Mouse (Mus musculus) urinary bladder, postnatal 36 days (tissue): Measurements from ENCODE around the gene Thsd7b.

Experiments
- DNase-seq, 2 experiments: peaks; one replicate each; pipeline ENCODE4 v3.0.0; 2022; ENCODE audit warnings: low spot score in 2 of 2, mixed read lengths in 1 of 2

The Thsd7b gene

GRCm38 (mm10) chr1:129519751-129520150 is 246.6 kb downstream of the Thsd7b start:
- DNase-seq = no peak

- no peak for DNase-seq
Measured at GRCm38 (mm10) chr1:129526967-129527366, 253.9 kb downstream of the Thsd7b start.

GRCm38 (mm10) chr1:129532206-129532605 is 259.1 kb downstream of the Thsd7b start:
- DNase-seq = no peak

- DNase-seq = no peak
Measured at GRCm38 (mm10) chr1:129538508-129538907, 265.4 kb downstream of the Thsd7b start.

GRCm38 (mm10) chr1:129538970-129539369 is 265.9 kb downstream of the Thsd7b start:
- no peak for DNase-seq

DNA sequence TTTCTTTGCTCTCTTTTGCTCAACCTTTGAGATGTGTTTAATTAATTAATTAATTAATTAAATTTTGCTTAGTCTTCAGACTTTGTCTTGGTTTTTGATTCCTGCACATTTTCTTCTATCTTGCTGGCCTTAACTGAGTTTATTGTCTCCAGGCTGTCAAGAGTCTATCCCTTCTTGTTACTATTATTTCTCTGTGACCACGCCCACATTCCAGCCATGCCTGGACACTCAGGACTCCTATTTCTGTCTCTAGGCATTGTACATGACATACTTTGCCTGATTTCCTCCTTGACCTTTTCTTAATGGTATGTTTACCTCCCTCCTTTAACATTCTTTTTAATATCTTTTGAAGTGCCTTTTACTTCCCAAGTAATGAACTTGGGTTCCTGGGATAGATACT is 267.6 kb downstream of the Thsd7b start:
- no peak for DNase-seq

GRCm38 (mm10) chr1:129542563-129543146 is 269.6 kb downstream of the Thsd7b start:
- DNase-seq = no peak

- DNase-seq = no peak
Measured at GRCm38 (mm10) chr1:129543169-129543568, 270.1 kb downstream of the Thsd7b start.

DNA sequence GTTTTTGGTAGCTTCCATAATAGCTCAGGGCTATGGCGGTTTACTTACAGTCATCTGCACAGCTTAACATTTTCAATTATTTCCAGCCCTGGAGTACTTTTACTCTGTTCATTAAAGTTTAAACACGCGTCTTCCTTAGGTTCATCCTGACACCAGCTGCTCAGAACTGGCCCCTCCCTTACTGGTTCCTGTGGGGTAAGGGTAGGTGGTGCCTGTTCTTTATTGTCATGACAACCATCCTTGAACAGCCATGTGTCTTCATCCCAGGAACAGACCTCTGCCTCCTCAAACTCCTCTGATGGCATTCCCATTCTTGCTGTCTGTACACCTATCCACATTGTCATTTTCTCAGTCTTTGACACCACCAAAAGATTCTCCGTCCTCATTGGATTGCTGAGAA is 285.0 kb downstream of the Thsd7b start:
- no peak for DNase-seq

GRCm38 (mm10) chr1:129559137-129559536 is 286.0 kb downstream of the Thsd7b start:
- DNase-seq = no peak

DNA sequence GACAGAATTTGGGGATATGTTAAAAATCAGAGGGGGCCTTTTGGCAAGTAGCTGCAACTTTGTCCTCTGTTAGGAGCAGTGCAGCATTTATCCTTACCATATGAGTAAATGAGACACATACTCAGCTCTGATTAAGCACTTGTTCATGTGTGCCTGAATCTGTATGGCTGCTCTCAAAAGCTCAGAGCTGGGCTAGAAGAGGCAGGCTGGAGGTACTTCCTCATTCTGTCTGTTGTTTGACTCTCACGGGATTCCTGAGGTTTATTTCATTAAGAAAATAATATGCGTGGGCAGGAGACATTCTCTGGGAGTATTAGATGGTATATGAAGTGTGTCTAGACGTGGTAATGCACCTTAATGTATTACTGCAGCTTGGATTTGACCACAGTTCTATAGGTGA is 286.7 kb downstream of the Thsd7b start:
- DNase-seq = no peak

- no peak for DNase-seq
Measured at GRCm38 (mm10) chr1:129562707-129563106, 289.6 kb downstream of the Thsd7b start.

GRCm38 (mm10) chr1:129570522-129570921 is 297.4 kb downstream of the Thsd7b start:
- DNase-seq = no peak

DNA sequence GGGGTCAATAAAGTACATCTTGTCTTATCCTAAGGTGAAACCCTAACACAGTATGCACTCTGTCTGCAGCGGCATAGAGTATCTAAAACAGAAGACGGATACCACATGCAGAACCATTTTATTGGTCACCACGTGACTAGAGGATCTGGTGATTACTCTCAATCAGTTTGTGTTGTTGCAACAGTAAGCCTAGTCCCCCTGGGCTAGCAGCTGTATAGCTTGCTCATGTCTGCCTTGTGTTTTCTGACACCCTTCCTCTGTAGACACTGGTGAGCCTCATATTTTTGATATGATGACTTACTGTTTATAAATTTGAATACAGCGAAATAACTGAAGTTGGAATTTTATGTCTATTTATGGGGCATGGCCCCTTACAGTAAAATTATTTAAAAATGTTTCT is 306.9 kb downstream of the Thsd7b start:
- no peak for DNase-seq

DNA sequence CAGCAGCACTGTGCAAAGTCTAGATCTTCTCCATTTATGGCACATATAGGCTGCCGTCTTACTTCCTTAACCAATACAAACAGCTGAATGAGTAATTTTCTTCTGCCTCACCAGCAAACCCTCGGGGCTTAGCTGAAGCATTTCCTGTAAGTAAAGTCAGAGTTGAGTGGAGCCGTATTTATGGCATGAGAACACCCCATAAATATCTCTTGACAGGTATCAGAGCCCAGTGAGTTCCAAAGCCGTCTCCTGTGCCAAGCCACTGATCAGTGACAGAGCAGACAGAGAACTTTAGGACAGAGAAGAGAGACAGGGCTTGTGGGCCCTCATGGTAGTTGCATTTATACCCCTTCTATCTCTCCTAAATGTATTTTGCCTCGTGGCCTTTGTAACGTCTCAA is 313.5 kb downstream of the Thsd7b start:
- DNase-seq = no peak

- DNase-seq = no peak
Measured at GRCm38 (mm10) chr1:129589366-129590002, 316.4 kb downstream of the Thsd7b start.

DNA sequence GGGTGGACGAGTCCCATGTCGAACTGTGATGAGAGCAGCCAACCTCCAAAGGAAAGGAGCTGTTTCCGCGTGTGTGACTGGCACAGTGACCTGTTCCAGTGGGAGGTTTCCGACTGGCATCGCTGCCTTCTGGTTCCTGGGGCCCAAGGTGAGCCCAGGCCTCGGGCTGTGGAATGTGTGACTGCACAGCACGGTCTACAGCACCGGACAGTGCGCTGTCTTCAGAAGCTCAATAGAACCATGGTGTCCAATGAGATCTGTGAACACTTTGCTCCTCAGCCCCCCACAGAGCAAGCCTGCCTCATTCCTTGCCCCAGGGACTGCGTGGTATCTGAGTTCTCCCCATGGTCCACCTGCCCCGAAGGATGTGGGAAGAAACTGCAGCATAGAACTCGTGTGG is 322.3 kb downstream of the Thsd7b start:
- DNase-seq = no peak

DNA sequence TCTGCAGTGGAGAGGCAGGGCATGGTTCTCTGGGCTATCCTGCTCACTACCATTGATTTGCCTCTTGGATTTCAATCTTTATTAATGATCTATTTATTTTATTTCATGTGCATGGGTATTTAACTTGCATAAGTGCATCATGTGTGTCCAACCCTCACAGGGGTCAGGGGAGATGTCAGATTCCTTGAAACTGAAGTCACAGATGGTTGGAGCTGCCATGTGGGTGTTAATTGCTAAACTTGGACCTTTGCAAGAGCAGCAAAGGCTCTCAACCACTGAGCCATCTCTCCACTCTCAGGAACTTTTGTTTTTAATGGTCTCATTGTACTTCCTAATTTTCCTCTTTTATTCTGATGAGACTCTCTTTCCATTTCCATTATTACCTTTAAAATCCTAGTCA is 327.8 kb downstream of the Thsd7b start:
- DNase-seq = no peak

DNA sequence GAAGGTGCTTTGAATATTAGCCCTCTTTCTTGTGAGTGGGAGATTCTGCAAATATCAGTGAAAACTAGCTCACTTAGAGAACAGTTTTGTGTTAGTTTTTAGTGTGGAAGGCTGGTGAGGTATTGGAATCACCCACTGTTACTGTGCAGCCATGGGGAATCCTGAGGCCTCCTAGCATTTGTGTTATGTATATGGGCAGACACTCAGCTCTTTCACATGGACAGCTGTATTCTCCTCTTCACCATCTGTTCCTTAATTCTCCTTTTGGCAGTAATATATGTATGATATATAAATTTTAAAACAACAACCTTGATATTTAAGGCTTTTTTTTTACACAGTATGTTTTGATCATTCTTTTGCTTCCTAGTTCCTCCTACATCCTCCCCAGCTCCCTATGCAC is 329.2 kb downstream of the Thsd7b start:
- DNase-seq = no peak

DNA sequence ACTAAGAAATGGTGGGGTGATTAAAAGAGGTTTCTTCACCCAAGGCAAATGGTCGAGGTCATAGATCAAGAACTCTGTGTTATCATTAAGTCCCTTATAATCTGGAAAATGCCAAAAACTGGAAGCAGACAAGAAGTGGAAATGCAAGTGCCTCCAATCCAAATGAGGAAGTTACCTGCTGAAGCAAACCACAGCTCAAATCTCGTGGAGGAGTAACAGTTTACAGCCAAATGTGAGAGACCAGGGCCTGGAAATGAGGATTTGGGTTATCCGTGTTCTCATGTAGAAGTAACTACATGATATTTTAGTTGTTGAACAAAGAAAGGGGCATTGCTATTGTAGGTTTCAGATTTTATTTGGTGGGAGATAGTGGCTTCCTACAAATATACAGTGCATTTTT is 335.3 kb downstream of the Thsd7b start:
- DNase-seq = no peak

DNA sequence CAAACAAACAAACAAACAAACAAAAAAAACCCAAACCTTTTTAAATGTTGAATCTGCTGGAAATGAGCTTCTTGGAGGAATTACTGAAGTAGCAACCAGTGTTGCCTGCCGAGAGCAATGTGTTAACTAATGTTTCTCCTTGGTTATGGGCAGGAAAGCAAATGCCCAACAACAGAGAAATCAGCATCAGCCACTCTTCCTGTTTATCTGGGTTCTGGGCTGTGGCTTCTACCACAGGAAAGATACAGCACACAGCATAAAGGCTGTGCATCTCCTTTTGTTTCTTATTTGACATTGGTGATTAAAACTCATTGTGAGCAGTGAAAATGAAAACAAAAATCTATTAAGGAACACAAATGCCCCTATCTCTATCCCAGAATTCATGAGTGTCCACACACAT is 343.0 kb downstream of the Thsd7b start:
- DNase-seq = no peak

GRCm38 (mm10) chr1:129619440-129620301 is 346.6 kb downstream of the Thsd7b start:
- no peak for DNase-seq

DNA sequence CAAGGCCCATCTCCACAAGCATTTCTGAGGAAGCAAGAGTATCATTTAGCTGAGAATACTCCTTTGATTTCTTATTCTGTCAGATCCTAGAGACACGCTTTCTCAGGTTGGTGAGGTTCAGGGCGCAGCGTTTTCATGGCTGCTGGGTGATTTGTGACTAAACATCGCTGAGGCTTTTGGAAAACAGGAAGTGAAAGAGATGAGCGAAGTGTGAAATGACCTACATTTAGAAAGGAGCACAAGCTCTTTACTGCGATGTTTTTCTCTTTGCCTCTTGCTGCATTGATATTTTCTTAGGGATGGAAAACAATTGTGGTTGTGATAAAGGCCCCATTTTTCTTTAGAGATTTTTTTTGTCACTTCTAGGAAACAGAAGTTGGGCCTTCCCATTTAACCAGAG is 351.4 kb downstream of the Thsd7b start:
- no peak for DNase-seq
